Mouse (Mus musculus) lung, embryonic 15.5 days (tissue): ENCODE measurements around the gene Id4. TPM values are rescaled to one million over a fixed set of nuclear protein-coding genes. Genes with fewer than 3 reads are reported as not detected.

Source experiments
- ATAC-seq: fragments of 200-750 bp; cut with Nextera tagmentation; 2 replicates; pipeline ENCODE4 v1.8.0; 2017; ENCODE audit warnings: moderate number of reproducible peaks, borderline replicate concordance; ENCODE audit not compliant: low FRiP score, low TSS enrichment; ENCODE audit errors: extremely low read depth
- H3K27ac ChIP-seq: fragments of 300-500 bp; sonication (generic); 2 replicates; pipeline ENCODE4 v1.5.1; 2015; ENCODE audit warnings: moderate library complexity, mild to moderate bottlenecking, inconsistent platforms
- H3K27me3 ChIP-seq: fragments of 300-500 bp; sonication (generic); 2 replicates; pipeline ENCODE4 v1.6.1; 2015; ENCODE audit warnings: inconsistent platforms
- H3K36me3 ChIP-seq: fragments of 300-500 bp; sonication (generic); 2 replicates; pipeline ENCODE4 v1.6.1; 2015; ENCODE audit warnings: inconsistent platforms
- H3K4me1 ChIP-seq: fragments of 300-500 bp; sonication (generic); 2 replicates; pipeline ENCODE4 v1.6.1; 2015; ENCODE audit warnings: inconsistent platforms
- H3K4me2 ChIP-seq: fragments of 300-500 bp; sonication (generic); 2 replicates; pipeline ENCODE4 v1.6.1; 2015; ENCODE audit warnings: inconsistent platforms, mild to moderate bottlenecking, moderate library complexity
- H3K4me3 ChIP-seq: fragments of 300-500 bp; sonication (generic); 2 replicates; pipeline ENCODE4 v1.5.1; 2015; ENCODE audit warnings: mild to moderate bottlenecking, inconsistent platforms
- H3K9ac ChIP-seq: fragments of 300-500 bp; sonication (generic); 2 replicates; pipeline ENCODE4 v1.6.1; 2015; ENCODE audit warnings: inconsistent platforms
- H3K9me3 ChIP-seq: fragments of 300-500 bp; sonication (generic); 2 replicates; pipeline ENCODE4 v1.6.1; 2016; ENCODE audit warnings: inconsistent platforms
- WGBS: fragments of 180-500 bp; shearing (Covaris S2); methylation state at CpG from one replicate; pipeline ENCODE4 v1.1.7; 2015; 5-methylcytosine and 5-hydroxymethylcytosine counted together
- polyA plus RNA-seq: library from polyadenylated mRNA; unstranded; fragments of >200 nt; fragmentation: Nextera tagmentation; extraction: Ambion mirVana; gene quantifications from 2 replicates; pipeline ENCODE4 v1.2.1, GENCODE M21; 2015

The Id4 gene
- 8.3 and 9.2 TPM in 2 replicates for polyA plus RNA-seq

GRCm38 (mm10) chr13:48260690-48261278, at the start of gene Id4:
TSS of gene Id4 (plus strand) at chr13:48261228.
- 0 out of 2 replicates have a peak, but pooled peaks cover 4% of the 10 kb centered on the region for H3K27me3 ChIP-seq
- ATAC-seq: peak; percentile 97
- H3K4me2 ChIP-seq: peak within 1 kb of the TSS; percentile 98
- H3K4me1 ChIP-seq: peaks cover 15% of the 10 kb centered on the region
- peak within 1 kb of the TSS; percentile 79 for H3K27ac ChIP-seq
- H3K9me3 ChIP-seq: no peaks in the 10 kb centered on the region
- WGBS: under 1% methylated on average over 52 of the region's 52 CpGs
- H3K36me3 ChIP-seq: no peaks in the 10 kb centered on the region
- peak within 1 kb of the TSS; percentile 65 for H3K4me3 ChIP-seq
- peak within 1 kb of the TSS; percentile 70 for H3K9ac ChIP-seq

- whole genome bisulfite sequencing: 25% methylated on average over 8 of the region's 8 CpGs
- Histone ChIP-seq H3K4me3 (0 out of 2 replicates have a peak overlapping the region, but pooled peaks have one; percentile 10), H3K9ac (no peak overlapping the region), H3K4me2 (peak overlapping the region; percentile 42), H3K9me3 (no peaks in the 10 kb centered on the region), H3K27me3 (no peaks in the 10 kb centered on the region), H3K27ac (0 out of 2 replicates have a peak overlapping the region, but pooled peaks have one; percentile 50), H3K36me3 (no peaks in the 10 kb centered on the region), H3K4me1 (peaks cover 21% of the 10 kb centered on the region)
- no peak for ATAC-seq
These were observed 33.9 kb upstream of the Id4 start for GRCm38 (mm10) chr13:48227136-48227535.

- peak overlapping the region; percentile 91 for H3K27ac ChIP-seq
These were observed 33.3 kb upstream of the Id4 start for GRCm38 (mm10) chr13:48227712-48228111.

GRCm38 (mm10) chr13:48228114-48228513, 32.9 kb upstream of the Id4 start:
- peak; percentile 37; the same call in 1 of the 2 replicates for ATAC-seq
- peak overlapping the region; percentile 91 for H3K27ac ChIP-seq
- 14% methylated on average over 4 of the region's 4 CpGs for WGBS
- no peaks in the 10 kb centered on the region for H3K27me3 ChIP-seq
- H3K9me3 ChIP-seq: no peaks in the 10 kb centered on the region
- no peaks in the 10 kb centered on the region for H3K36me3 ChIP-seq
- H3K4me3 ChIP-seq: peak overlapping the region; percentile 34
- peak overlapping the region; percentile 36 for H3K9ac ChIP-seq
- H3K4me1 ChIP-seq: peaks cover 21% of the 10 kb centered on the region
- peak overlapping the region; percentile 59 for H3K4me2 ChIP-seq

More at GRCm38 (mm10) chr13:48227712-48228111, 33.3 kb upstream of the Id4 start:
- Histone ChIP-seq H3K9ac (peak overlapping the region; percentile 36), H3K27me3 (no peaks in the 10 kb centered on the region), H3K4me3 (peak overlapping the region; percentile 34), H3K9me3 (no peaks in the 10 kb centered on the region), H3K4me2 (peak overlapping the region; percentile 59), H3K36me3 (no peaks in the 10 kb centered on the region), H3K4me1 (peaks cover 21% of the 10 kb centered on the region)
- WGBS: under 1% methylated on average over 34 of the region's 38 CpGs
- ATAC-seq: peak; percentile 99

- Histone ChIP-seq H3K27ac (peak overlapping the region; percentile 59), H3K36me3 (no peaks in the 10 kb centered on the region), H3K4me3 (no peak overlapping the region), H3K9me3 (no peaks in the 10 kb centered on the region), H3K4me2 (peak overlapping the region; percentile 19; the same call in 1 of the 2 replicates), H3K9ac (no peak overlapping the region), H3K4me1 (peaks cover 21% of the 10 kb centered on the region), H3K27me3 (no peaks in the 10 kb centered on the region)
- WGBS: 30% methylated on average over 6 of the region's 6 CpGs
- ATAC-seq: no peak
These were observed 30.0 kb upstream of the Id4 start for GRCm38 (mm10) chr13:48230996-48231395.

- no peaks in the 10 kb centered on the region for H3K27me3 ChIP-seq
- H3K9ac ChIP-seq: no peak overlapping the region
- no peak overlapping the region for H3K27ac ChIP-seq
- H3K4me1 ChIP-seq: peaks cover 9% of the 10 kb centered on the region
- no peaks in the 10 kb centered on the region for H3K9me3 ChIP-seq
- no peaks in the 10 kb centered on the region for H3K36me3 ChIP-seq
- no peak overlapping the region for H3K4me3 ChIP-seq
- no peak overlapping the region for H3K4me2 ChIP-seq
- WGBS: 67% methylated on average over 4 of the region's 4 CpGs
- ATAC-seq: no peak
These were observed 24.6 kb upstream of the Id4 start for GRCm38 (mm10) chr13:48236436-48236835.

GRCm38 (mm10) chr13:48236865-48237264, 24.2 kb upstream of the Id4 start:
- Histone ChIP-seq H3K36me3 (no peaks in the 10 kb centered on the region), H3K9ac (no peak overlapping the region), H3K4me2 (no peak overlapping the region), H3K9me3 (no peaks in the 10 kb centered on the region), H3K4me3 (no peak overlapping the region), H3K4me1 (peaks cover 6% of the 10 kb centered on the region; the same call in 1 of the 2 replicates), H3K27me3 (no peaks in the 10 kb centered on the region), H3K27ac (no peak overlapping the region)
- ATAC-seq: no peak
- 63% methylated on average over 7 of the region's 7 CpGs for WGBS

GRCm38 (mm10) chr13:48237516-48237915, 23.5 kb upstream of the Id4 start:
- H3K36me3 ChIP-seq: no peaks in the 10 kb centered on the region
- no peak overlapping the region for H3K9ac ChIP-seq
- H3K27ac ChIP-seq: no peak overlapping the region
- H3K4me1 ChIP-seq: peaks cover 6% of the 10 kb centered on the region; the same call in 1 of the 2 replicates
- H3K4me3 ChIP-seq: no peak overlapping the region
- 10% methylated on average over 4 of the region's 4 CpGs for WGBS
- H3K9me3 ChIP-seq: no peaks in the 10 kb centered on the region
- no peak for ATAC-seq
- no peaks in the 10 kb centered on the region for H3K27me3 ChIP-seq
- no peak overlapping the region for H3K4me2 ChIP-seq

GRCm38 (mm10) chr13:48245235-48246012, 15.6 kb upstream of the Id4 start:
- Histone ChIP-seq H3K9me3 (no peaks in the 10 kb centered on the region), H3K36me3 (no peaks in the 10 kb centered on the region), H3K4me3 (no peak overlapping the region), H3K4me1 (no peaks in the 10 kb centered on the region), H3K27me3 (no peaks in the 10 kb centered on the region), H3K27ac (no peak overlapping the region), H3K4me2 (no peak overlapping the region), H3K9ac (no peak overlapping the region)
- WGBS: 45% methylated on average over 5 of the region's 5 CpGs
- ATAC-seq: no peak

- no peak for ATAC-seq
- Histone ChIP-seq H3K27ac (no peak overlapping the region), H3K4me2 (no peak overlapping the region), H3K4me3 (no peak overlapping the region), H3K27me3 (no peaks in the 10 kb centered on the region), H3K4me1 (no peaks in the 10 kb centered on the region), H3K9me3 (no peaks in the 10 kb centered on the region), H3K9ac (no peak overlapping the region), H3K36me3 (no peaks in the 10 kb centered on the region)
- 55% methylated on average over 2 of the region's 2 CpGs for WGBS
These were observed 8.5 kb upstream of the Id4 start for GRCm38 (mm10) chr13:48252559-48252958.

- no peaks in the 10 kb centered on the region for H3K9me3 ChIP-seq
- no peak for ATAC-seq
- WGBS: 83% methylated on average over 8 of the region's 8 CpGs
These were observed 6.0 kb upstream of the Id4 start for GRCm38 (mm10) chr13:48255026-48255425.

More at GRCm38 (mm10) chr13:48255026-48255425, 6.0 kb upstream of the Id4 start:
- no peak overlapping the region for H3K27ac ChIP-seq
- no peaks in the 10 kb centered on the region for H3K27me3 ChIP-seq
- H3K36me3 ChIP-seq: no peaks in the 10 kb centered on the region
- no peak overlapping the region for H3K4me2 ChIP-seq
- peaks cover under 1% of the 10 kb centered on the region for H3K4me1 ChIP-seq
- H3K9ac ChIP-seq: no peak overlapping the region
- no peak overlapping the region for H3K4me3 ChIP-seq
